Mouse (Mus musculus): ENCODE data around the gene Olfr688.

GRCm38 (mm10) chr7:105325302-105325701 is 37.4 kb downstream of the Olfr688 start:
- TF ChIP-seq CTCF (IDR thresholded peaks at IDR 0.05; ENCODE audit: low read depth) (peak; percentile 28; the same call in 1 of the 2 replicates), EP300 (optimal IDR thresholded peaks at IDR 0.05) (no peak)
